Mouse (Mus musculus): Measurements from ENCODE around the gene Syndig1. TPM values are rescaled to one million over a fixed set of nuclear protein-coding genes. Genes with fewer than 3 reads are reported as not detected.

The Syndig1 gene
- polyA plus RNA-seq, 1 experiment from 2014 or later = 0.23 TPM

GRCm38 (mm10) chr2:149873346-149873745, 44.3 kb downstream of the Syndig1 start:
- DNase-seq (ENCODE audit: low spot score) = no peak

- no peak for DNase-seq (ENCODE audit: low spot score)
Observed at GRCm38 (mm10) chr2:149877954-149878353, 48.9 kb downstream of the Syndig1 start.

- no peak for DNase-seq (ENCODE audit: low spot score)
Observed at GRCm38 (mm10) chr2:149887634-149888033, 58.6 kb downstream of the Syndig1 start.

- no peak for DNase-seq (ENCODE audit: low spot score)
Observed at GRCm38 (mm10) chr2:149891647-149892046, 62.6 kb downstream of the Syndig1 start.

GRCm38 (mm10) chr2:149896337-149896736, 67.3 kb downstream of the Syndig1 start:
- DNase-seq (ENCODE audit: low spot score) = no peak

- DNase-seq (ENCODE audit: low spot score) = no peak
Observed at GRCm38 (mm10) chr2:149899615-149900014, 70.6 kb downstream of the Syndig1 start.

GRCm38 (mm10) chr2:149900606-149901005, 71.6 kb downstream of the Syndig1 start:
- DNase-seq (ENCODE audit: low spot score) = no peak

- no peak for DNase-seq (ENCODE audit: low spot score)
Observed at GRCm38 (mm10) chr2:149904405-149904804, 75.4 kb downstream of the Syndig1 start.

GRCm38 (mm10) chr2:149906694-149907093, 77.7 kb downstream of the Syndig1 start:
- no peak for DNase-seq (ENCODE audit: low spot score)

- no peak for DNase-seq (ENCODE audit: low spot score)
Observed at GRCm38 (mm10) chr2:149917162-149917561, 88.2 kb downstream of the Syndig1 start.

- DNase-seq (ENCODE audit: low spot score) = no peak
Observed at GRCm38 (mm10) chr2:149923561-149923960, 94.5 kb downstream of the Syndig1 start.

GRCm38 (mm10) chr2:149925911-149926310, 96.9 kb downstream of the Syndig1 start:
- no peak for DNase-seq (ENCODE audit: low spot score)

GRCm38 (mm10) chr2:149927001-149927400, 98.0 kb downstream of the Syndig1 start:
- DNase-seq (ENCODE audit: low spot score) = no peak

- DNase-seq (ENCODE audit: low spot score) = no peak
Observed at GRCm38 (mm10) chr2:149927481-149927880, 98.5 kb downstream of the Syndig1 start.

GRCm38 (mm10) chr2:149929986-149930385, 101.0 kb downstream of the Syndig1 start:
- no peak for DNase-seq (ENCODE audit: low spot score)

- DNase-seq (ENCODE audit: low spot score) = no peak
Observed at GRCm38 (mm10) chr2:149931111-149931510, 102.1 kb downstream of the Syndig1 start.

GRCm38 (mm10) chr2:149932095-149932494, 103.1 kb downstream of the Syndig1 start:
- DNase-seq (ENCODE audit: low spot score) = no peak

GRCm38 (mm10) chr2:149933247-149933898, 104.4 kb downstream of the Syndig1 start:
- DNase-seq (ENCODE audit: low spot score) = no peak

GRCm38 (mm10) chr2:149934139-149934538, 105.1 kb downstream of the Syndig1 start:
- no peak for DNase-seq (ENCODE audit: low spot score)

- DNase-seq (ENCODE audit: low spot score) = no peak
Observed at GRCm38 (mm10) chr2:149938829-149939228, 109.8 kb downstream of the Syndig1 start.

- DNase-seq (ENCODE audit: low spot score) = no peak
Observed at GRCm38 (mm10) chr2:149939586-149939985, 110.6 kb downstream of the Syndig1 start.

- no peak for DNase-seq (ENCODE audit: low spot score)
Observed at GRCm38 (mm10) chr2:149950641-149951040, 121.6 kb downstream of the Syndig1 start.

- DNase-seq (ENCODE audit: low spot score) = no peak
Observed at GRCm38 (mm10) chr2:149971014-149971413, 142.0 kb downstream of the Syndig1 start.

- DNase-seq (ENCODE audit: low spot score) = no peak
Observed at GRCm38 (mm10) chr2:149973583-149973982, 144.6 kb downstream of the Syndig1 start.

All from thymus, postnatal 0 days (tissue).